Mouse (Mus musculus) kidney, postnatal 4 days (tissue): ENCODE measurements at regions not wholly inside any gene's neighbourhood (a gene's known extent, or its start where the extent isn't known, plus 50 kb on each side); places are given as distances from the start of the nearest gene placed in this dataset.

Experiments
- DNase-seq, 2 experiments: peaks; one replicate each; pipeline ENCODE4 v3.0.0; 2021; ENCODE audit warnings: mixed read lengths in 2 of 2

DNA sequence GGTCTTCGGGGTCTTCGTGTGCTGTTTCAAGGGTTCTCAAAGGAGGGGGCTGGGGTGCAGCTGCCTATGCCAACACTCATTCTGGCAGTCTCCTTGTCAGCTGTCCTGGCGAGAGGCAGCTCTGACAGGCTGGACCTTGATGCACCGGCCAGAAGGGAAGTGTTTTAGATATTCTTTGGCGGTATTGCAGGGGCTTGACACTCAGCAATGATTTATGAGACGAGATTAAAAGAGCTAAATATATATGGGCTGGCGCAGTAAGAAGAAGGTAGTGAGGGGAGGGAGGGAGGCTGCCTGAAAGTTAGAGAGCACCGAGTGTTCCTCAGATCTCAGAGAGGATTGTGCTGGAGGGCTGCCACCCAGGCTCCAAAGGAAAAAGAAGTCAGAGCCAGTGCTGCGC, 50.2 kb upstream of the Pdzd8 start:
- DNase-seq: peak; percentile 15 to 20

DNA sequence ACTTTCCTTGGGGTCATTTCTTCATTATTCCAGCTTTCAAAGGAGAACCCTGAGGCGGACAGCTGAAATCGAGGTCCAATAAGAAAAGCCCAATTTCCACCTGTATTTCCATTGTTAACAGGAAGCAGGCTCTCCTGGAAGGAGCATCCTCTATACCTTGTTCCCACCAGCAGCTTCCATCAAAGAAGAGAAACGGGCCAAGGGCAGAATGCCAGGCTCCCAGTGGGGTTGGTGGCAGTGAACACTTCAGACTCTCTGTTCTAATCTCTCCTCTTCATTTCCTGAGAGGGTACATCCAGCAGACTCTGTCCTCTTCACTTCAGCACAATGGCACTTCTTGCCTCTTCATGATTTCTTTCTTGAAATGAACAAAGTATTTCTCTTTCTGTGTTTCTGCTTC, 50.9 kb upstream of the Pdzd8 start:
- DNase-seq: no peak

DNA sequence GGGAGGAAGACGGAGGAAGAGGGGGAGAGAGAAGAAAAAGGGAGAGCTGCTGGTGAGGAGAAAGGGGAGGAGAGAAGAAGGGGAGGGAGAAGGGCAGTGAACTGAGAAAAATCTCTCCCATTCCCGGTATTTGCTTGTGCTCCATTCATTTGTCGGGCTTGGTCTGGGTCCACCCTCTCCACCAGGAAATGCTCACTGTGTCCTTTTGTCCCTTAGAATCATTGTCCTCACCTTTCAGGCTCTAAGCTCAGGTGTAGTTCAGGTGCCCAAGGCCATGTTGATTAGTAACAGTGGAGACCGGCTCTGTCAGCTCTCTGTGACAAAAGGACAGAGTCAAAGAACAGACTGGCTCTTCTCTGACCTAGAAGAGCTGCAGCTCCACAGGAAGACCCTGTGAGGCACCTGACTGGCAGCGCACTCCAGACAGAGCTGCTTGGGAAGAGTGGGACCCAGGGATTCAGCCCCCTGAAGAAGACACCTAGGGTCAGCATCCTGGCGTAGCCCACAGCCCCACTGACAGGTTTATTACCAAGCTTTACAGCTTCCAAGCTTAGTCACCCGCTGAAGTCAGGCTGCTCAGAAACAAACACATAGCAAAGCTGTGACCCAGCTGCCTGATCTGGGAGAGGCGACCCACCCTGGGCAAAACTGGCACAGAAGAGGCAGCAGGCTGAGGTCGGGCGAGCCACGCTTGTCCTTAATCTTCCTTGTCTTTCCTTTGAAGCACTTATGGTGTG, 54.4 kb upstream of the Pdzd8 start:
- peak; percentile 22 to 39 for DNase-seq

DNA sequence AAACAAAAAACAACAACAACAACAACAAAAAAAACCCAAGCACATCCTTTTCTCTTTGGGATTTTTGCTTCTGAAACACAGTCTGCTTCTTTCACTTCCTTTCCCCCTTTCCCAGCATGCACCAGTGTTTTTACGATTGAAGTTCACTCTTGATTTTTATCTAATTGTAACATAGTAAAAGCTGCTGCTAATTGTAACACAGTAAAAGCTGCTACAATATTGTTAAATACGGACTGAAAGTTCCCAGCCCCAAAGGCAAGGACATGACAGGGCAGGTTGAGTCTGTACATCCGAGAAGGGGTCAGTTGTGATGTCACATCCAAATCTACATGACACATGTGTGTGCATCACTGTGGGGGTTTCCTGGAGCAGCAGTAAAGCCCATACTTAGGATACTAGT, 55.7 kb upstream of the Pdzd8 start:
- DNase-seq: no peak

- no peak for DNase-seq
Measured at GRCm38 (mm10) chr19:59402097-59402496, 56.1 kb upstream of the Emx2 start.

- DNase-seq: no peak
Measured at GRCm38 (mm10) chr19:59404082-59404481, 54.1 kb upstream of the Emx2 start.

DNA sequence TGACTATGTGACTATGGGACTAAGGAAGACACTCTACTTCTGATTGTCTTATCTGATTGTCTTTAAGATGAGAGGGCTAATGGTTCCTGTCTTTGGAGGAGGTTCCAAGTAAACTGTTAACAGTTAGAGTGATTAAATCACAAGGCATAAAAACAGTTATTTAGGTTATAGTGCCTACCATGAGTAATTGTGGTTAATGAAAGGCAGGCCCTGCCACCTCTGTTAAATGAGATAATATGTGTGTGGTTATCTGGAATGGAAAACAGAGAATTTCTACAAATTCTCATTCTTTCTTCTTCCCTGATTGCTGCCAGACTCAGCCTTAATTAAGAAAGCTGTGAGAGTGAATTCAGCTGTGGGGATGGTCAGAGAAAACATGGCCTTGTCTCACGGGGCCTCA, 53.4 kb upstream of the Emx2 start:
- DNase-seq: no peak

- DNase-seq: no peak
Measured at GRCm38 (mm10) chr19:59405616-59406015, 52.6 kb upstream of the Emx2 start.

- DNase-seq: no peak
Measured at GRCm38 (mm10) chr19:59408094-59408493, 50.1 kb upstream of the Emx2 start.
